Mouse (Mus musculus) limb, embryonic 15.5 days (tissue): Measurements from ENCODE around the gene Ntrk2. TPM values are rescaled to one million over a fixed set of nuclear protein-coding genes. Genes with fewer than 3 reads are reported as not detected.

Source experiments
- ATAC-seq: fragments of 200-750 bp; cut with Nextera tagmentation; 2 replicates; pipeline ENCODE4 v1.8.0; 2017; ENCODE audit warnings: low read depth, moderate TSS enrichment; ENCODE audit not compliant: insufficient number of reproducible peaks, low FRiP score, low TSS enrichment
- H3K27ac ChIP-seq: fragments of 300-500 bp; sonication (generic); 2 replicates; pipeline ENCODE4 v1.5.1; 2015; ENCODE audit warnings: moderate library complexity, mild to moderate bottlenecking, inconsistent platforms
- H3K27me3 ChIP-seq: fragments of 300-500 bp; sonication (generic); 2 replicates; pipeline ENCODE4 v1.6.1; 2015; ENCODE audit warnings: inconsistent platforms
- H3K36me3 ChIP-seq: fragments of 300-500 bp; sonication (generic); 2 replicates; pipeline ENCODE4 v1.6.1; 2015; ENCODE audit warnings: inconsistent platforms
- H3K4me1 ChIP-seq: fragments of 300-500 bp; sonication (generic); 2 replicates; pipeline ENCODE4 v1.6.1; 2015; ENCODE audit warnings: inconsistent platforms
- H3K4me2 ChIP-seq: fragments of 300-500 bp; sonication (generic); 2 replicates; pipeline ENCODE4 v1.6.1; 2015; ENCODE audit warnings: mild to moderate bottlenecking, inconsistent platforms
- H3K4me3 ChIP-seq: fragments of 300-500 bp; sonication (generic); 2 replicates; pipeline ENCODE4 v1.5.1; 2015; ENCODE audit warnings: mild to moderate bottlenecking, inconsistent platforms
- H3K9ac ChIP-seq: fragments of 300-500 bp; sonication (generic); 2 replicates; pipeline ENCODE4 v1.6.1; 2015; ENCODE audit warnings: inconsistent platforms
- H3K9me3 ChIP-seq: fragments of 300-500 bp; sonication (generic); 2 replicates; pipeline ENCODE4 v1.6.1; 2016; ENCODE audit warnings: inconsistent platforms
- WGBS: fragments of 180-500 bp; shearing (Covaris S2); methylation state at CpG from one replicate; pipeline ENCODE4 v1.1.7; 2015; 5-methylcytosine and 5-hydroxymethylcytosine counted together
- polyA plus RNA-seq: library from polyadenylated mRNA; unstranded; fragments of >200 nt; fragmentation: Nextera tagmentation; extraction: Ambion mirVana; gene quantifications from 2 replicates; pipeline ENCODE4 v1.2.1, GENCODE M21; 2015

Ntrk2 gene
- polyA plus RNA-seq, 1 experiment from 2014 or later, result 17.9 TPM

DNA sequence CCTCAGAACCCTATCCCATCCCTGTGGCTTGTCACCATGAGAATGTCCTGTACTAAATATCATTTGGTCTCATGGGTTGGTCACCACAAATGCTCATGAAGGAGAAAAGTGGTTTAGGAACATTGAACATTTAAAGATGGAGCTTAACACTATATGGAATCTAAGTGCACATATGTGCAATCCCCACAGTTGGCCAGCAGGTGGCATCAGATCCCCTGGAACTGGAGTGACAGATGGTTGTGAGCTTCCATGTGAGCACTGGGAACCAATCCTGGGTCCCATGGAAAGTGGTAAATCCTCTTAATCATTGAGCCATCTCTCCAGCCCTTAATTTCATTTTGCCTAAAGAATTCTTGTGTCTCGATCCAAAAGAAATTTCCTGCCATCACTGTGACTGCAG lies 308.3 kb downstream of the Ntrk2 start:
- H3K9ac ChIP-seq, result no peak overlapping the region
- no peaks in the 10 kb centered on the region for H3K9me3 ChIP-seq
- no peak overlapping the region for H3K4me3 ChIP-seq
- WGBS, result 92% methylated on average over 1 of the region's 1 CpGs
- no peaks in the 10 kb centered on the region for H3K36me3 ChIP-seq
- H3K4me1 ChIP-seq, result peaks cover 5% of the 10 kb centered on the region; the same call in 1 of the 2 replicates
- no peaks in the 10 kb centered on the region for H3K27me3 ChIP-seq
- H3K27ac ChIP-seq, result no peak overlapping the region
- no peak for ATAC-seq
- no peak overlapping the region for H3K4me2 ChIP-seq

GRCm38 (mm10) chr13:59115551-59115950 lies 309.2 kb downstream of the Ntrk2 start:
- ATAC-seq, result no peak
- Histone ChIP-seq H3K27ac (no peak overlapping the region), H3K27me3 (no peaks in the 10 kb centered on the region), H3K9ac (no peak overlapping the region), H3K36me3 (no peaks in the 10 kb centered on the region), H3K4me2 (no peak overlapping the region), H3K9me3 (no peaks in the 10 kb centered on the region), H3K4me1 (peaks cover 6% of the 10 kb centered on the region; the same call in 1 of the 2 replicates), H3K4me3 (no peak overlapping the region)
- 95% methylated on average over 14 of the region's 14 CpGs for WGBS

- H3K27me3 ChIP-seq, result no peaks in the 10 kb centered on the region
- H3K4me1 ChIP-seq, result peaks cover 6% of the 10 kb centered on the region; the same call in 1 of the 2 replicates
- no peaks in the 10 kb centered on the region for H3K36me3 ChIP-seq
- no peak overlapping the region for H3K4me2 ChIP-seq
- WGBS, result 85% methylated on average over 5 of the region's 5 CpGs
- no peak for ATAC-seq
- H3K9ac ChIP-seq, result no peak overlapping the region
- no peak overlapping the region for H3K27ac ChIP-seq
- H3K9me3 ChIP-seq, result no peaks in the 10 kb centered on the region
- H3K4me3 ChIP-seq, result no peak overlapping the region
These were observed 310.9 kb downstream of the Ntrk2 start for GRCm38 (mm10) chr13:59117233-59117632.

GRCm38 (mm10) chr13:59119596-59120394 lies 313.4 kb downstream of the Ntrk2 start:
- no peak overlapping the region for H3K9ac ChIP-seq
- 65% methylated on average over 10 of the region's 10 CpGs for WGBS
- ATAC-seq, result no peak

DNA sequence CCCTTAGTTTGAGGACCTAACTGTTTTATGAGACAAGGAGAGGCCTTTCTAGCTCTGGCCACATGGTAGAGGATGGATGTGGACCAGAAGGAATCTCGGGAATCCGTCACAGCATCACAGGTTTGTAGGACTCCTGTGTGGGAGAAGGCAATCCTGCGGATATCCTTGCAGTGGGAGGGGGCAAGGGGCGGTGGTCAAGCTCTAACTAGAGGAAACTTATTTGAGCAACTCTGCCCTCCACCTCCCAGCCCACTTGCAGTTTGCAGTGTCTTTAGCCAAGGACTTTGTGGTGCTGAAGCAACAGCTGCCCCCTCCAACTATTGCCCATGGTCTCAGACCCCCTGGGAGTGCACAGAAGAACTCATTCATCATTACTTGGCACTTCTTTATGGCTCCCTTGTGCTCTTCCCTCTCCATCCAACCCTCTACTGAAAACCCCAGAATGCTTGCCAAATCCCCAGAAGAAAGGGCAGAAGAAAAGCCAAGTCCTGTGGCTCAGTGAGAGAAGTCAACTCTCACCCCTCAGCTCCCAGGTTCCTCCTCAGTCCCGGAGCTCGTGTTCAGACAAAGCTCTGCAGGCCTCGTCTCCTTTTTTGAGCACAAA lies 336.9 kb downstream of the Ntrk2 start:
- 71% methylated on average over 7 of the region's 7 CpGs for WGBS
- H3K9ac ChIP-seq, result no peak overlapping the region
- no peaks in the 10 kb centered on the region for H3K27me3 ChIP-seq
- H3K36me3 ChIP-seq, result no peaks in the 10 kb centered on the region
- no peak overlapping the region for H3K4me2 ChIP-seq
- no peaks in the 10 kb centered on the region for H3K4me1 ChIP-seq
- ATAC-seq, result no peak
- no peaks in the 10 kb centered on the region for H3K9me3 ChIP-seq
- no peak overlapping the region for H3K4me3 ChIP-seq
- no peak overlapping the region for H3K27ac ChIP-seq

More at GRCm38 (mm10) chr13:59119596-59120394, 313.4 kb downstream of the Ntrk2 start:
- Histone ChIP-seq H3K27me3 (no peaks in the 10 kb centered on the region), H3K4me3 (no peak overlapping the region), H3K4me1 (peaks cover 6% of the 10 kb centered on the region; the same call in 1 of the 2 replicates), H3K9me3 (no peaks in the 10 kb centered on the region), H3K27ac (no peak overlapping the region), H3K4me2 (no peak overlapping the region), H3K36me3 (no peaks in the 10 kb centered on the region)

- no peak overlapping the region for H3K27ac ChIP-seq
These were observed 338.0 kb downstream of the Ntrk2 start for GRCm38 (mm10) chr13:59144321-59144856.

GRCm38 (mm10) chr13:59145677-59146555 lies 339.5 kb downstream of the Ntrk2 start:
- 63% methylated on average over 21 of the region's 21 CpGs for WGBS
- Histone ChIP-seq H3K4me1 (no peaks in the 10 kb centered on the region), H3K4me2 (no peak overlapping the region), H3K9me3 (no peaks in the 10 kb centered on the region), H3K36me3 (no peaks in the 10 kb centered on the region), H3K4me3 (no peak overlapping the region), H3K9ac (no peak overlapping the region), H3K27ac (no peak overlapping the region), H3K27me3 (no peaks in the 10 kb centered on the region)
- no peak for ATAC-seq

More at GRCm38 (mm10) chr13:59144321-59144856, 338.0 kb downstream of the Ntrk2 start:
- Histone ChIP-seq H3K27me3 (no peaks in the 10 kb centered on the region), H3K4me2 (no peak overlapping the region), H3K4me3 (no peak overlapping the region), H3K9me3 (no peaks in the 10 kb centered on the region), H3K36me3 (no peaks in the 10 kb centered on the region), H3K9ac (no peak overlapping the region), H3K4me1 (no peaks in the 10 kb centered on the region)
- WGBS, result 69% methylated on average over 11 of the region's 11 CpGs
- ATAC-seq, result no peak

DNA sequence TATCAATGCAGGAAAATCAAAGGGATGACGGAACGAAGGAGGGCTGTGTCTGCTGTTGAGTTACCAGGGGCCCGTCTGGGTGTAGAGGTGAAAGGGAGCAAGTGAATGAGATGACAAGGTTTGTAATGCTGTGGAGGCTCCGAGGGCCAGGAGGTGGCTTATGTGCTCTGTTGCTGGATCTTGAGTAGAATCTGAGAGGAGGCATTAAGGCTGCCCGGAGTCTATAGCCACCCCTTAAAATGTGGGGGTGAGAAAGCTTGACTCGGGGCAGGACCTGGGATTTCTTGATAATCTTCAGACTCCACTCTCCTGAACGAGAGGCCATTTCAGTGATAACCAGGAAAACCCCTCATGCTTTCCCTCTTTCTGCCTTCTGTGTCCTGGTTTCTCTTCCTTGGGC lies 340.2 kb downstream of the Ntrk2 start:
- Histone ChIP-seq H3K4me1 (no peaks in the 10 kb centered on the region), H3K9me3 (no peaks in the 10 kb centered on the region), H3K4me2 (no peak overlapping the region), H3K27ac (no peak overlapping the region), H3K27me3 (no peaks in the 10 kb centered on the region), H3K36me3 (no peaks in the 10 kb centered on the region), H3K4me3 (no peak overlapping the region), H3K9ac (no peak overlapping the region)
- no peak for ATAC-seq
- 90% methylated on average over 7 of the region's 7 CpGs for WGBS

GRCm38 (mm10) chr13:59147976-59148375 lies 341.6 kb downstream of the Ntrk2 start:
- Histone ChIP-seq H3K27me3 (no peaks in the 10 kb centered on the region), H3K9ac (no peak overlapping the region), H3K27ac (no peak overlapping the region), H3K36me3 (no peaks in the 10 kb centered on the region), H3K9me3 (no peaks in the 10 kb centered on the region), H3K4me3 (no peak overlapping the region), H3K4me2 (no peak overlapping the region), H3K4me1 (no peaks in the 10 kb centered on the region)
- ATAC-seq, result no peak
- WGBS, result 70% methylated on average over 4 of the region's 4 CpGs

- no peaks in the 10 kb centered on the region for H3K9me3 ChIP-seq
- H3K27ac ChIP-seq, result no peak overlapping the region
- no peaks in the 10 kb centered on the region for H3K4me1 ChIP-seq
- H3K4me2 ChIP-seq, result no peak overlapping the region
- H3K4me3 ChIP-seq, result no peak overlapping the region
- no peaks in the 10 kb centered on the region for H3K27me3 ChIP-seq
- WGBS, result 85% methylated on average over 10 of the region's 10 CpGs
- ATAC-seq, result no peak
- no peaks in the 10 kb centered on the region for H3K36me3 ChIP-seq
- no peak overlapping the region for H3K9ac ChIP-seq
These were observed 342.4 kb downstream of the Ntrk2 start for GRCm38 (mm10) chr13:59148793-59149192.

- Histone ChIP-seq H3K4me3 (no peak overlapping the region), H3K9me3 (no peaks in the 10 kb centered on the region), H3K9ac (no peak overlapping the region), H3K27me3 (no peaks in the 10 kb centered on the region), H3K36me3 (no peaks in the 10 kb centered on the region), H3K4me1 (no peaks in the 10 kb centered on the region), H3K4me2 (no peak overlapping the region), H3K27ac (no peak overlapping the region)
- ATAC-seq, result no peak
- 77% methylated on average over 8 of the region's 8 CpGs for WGBS
These were observed 357.6 kb downstream of the Ntrk2 start for GRCm38 (mm10) chr13:59164015-59164414.
